Mouse (Mus musculus) ZHBTc4 (cell line): ENCODE results near the gene Lrtm2.

Experiments used
- DNase-seq: peaks from one replicate; pipeline ENCODE4 v3.0.0-alpha.2; 2011; ENCODE audit warnings: low read depth, low spot score

Gene Lrtm2

DNA sequence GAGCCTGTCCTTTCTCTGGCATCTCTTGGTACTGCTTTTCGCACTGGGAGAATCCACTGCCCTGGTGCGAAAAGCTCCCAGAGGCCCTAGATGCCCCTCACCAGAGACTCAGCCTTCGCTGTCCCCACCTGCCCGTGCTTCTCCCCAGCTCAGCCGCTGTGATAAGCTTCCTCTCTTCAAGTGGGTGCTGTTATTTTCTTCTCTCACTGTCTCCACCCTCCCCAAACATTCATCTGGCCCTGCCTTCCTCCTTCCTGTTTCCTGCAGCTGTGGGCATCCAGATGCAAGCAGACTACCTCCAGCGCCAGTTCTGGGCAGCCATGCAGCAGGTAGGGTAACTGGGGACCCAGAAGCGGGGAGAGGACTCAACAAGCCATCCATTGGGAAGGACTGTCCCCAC lies 5.6 kb upstream of the Lrtm2 start:
- no peak for DNase-seq

DNA sequence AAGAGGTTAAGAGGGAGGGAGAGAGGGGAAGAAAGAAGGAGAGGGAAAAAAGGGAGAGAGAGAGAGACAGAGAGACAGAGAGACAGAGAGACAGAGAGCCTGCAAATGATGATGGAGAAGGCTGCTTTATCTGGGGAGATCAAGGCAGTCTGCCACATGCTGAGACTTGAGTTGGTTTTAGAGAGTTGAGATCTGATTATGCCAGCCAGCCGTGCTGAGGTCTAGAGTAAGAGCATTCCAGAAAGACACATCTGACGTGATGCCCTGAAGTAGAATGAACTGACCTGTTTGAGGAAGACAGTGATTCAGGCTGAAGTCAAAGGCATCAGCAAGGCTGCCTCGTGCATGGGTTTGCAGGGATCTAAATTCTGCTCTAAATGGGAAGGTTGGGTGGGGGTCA lies 3.3 kb upstream of the Lrtm2 start:
- DNase-seq: no peak

DNA sequence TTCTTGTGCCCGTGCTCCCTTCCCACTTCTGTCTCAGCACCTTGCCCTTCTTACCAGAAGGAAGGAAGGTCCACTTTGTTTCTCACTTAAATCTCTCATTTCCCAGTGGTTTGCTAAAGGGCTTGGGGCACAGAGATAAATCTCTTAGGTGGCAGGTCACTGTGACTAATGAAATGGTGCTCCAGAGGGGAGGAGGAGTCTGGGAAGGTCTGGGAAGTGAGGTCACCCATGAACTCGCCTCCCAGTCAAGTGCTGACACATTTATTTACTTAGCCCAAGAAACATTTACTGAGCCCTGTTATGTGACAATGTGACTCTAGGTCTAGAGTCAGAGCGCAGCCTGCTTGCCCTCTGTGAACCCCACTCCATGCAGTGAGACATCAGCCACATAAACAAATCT lies 2.6 kb upstream of the Lrtm2 start:
- DNase-seq: no peak

DNA sequence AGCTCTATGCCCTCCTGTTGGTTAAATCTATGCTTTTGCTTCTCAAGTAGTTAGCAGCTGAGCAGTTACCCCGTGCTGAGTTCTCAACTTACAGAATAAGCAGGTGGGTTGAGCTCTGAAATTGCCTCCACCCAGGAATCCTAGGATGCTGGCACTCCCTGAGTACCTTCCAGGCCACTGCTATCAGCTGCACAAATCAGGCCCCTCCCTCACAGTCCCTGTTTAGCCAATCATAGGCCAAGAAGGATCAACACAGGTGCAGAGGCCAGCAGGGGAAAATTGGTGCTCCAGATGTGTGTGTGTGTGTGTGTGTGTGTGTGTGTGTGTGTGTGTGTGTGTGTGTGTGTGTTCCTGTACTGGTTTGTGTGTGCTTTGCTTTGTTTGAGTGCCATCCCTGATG lies 1.5 kb upstream of the Lrtm2 start:
- peak; percentile 78 for DNase-seq

DNA sequence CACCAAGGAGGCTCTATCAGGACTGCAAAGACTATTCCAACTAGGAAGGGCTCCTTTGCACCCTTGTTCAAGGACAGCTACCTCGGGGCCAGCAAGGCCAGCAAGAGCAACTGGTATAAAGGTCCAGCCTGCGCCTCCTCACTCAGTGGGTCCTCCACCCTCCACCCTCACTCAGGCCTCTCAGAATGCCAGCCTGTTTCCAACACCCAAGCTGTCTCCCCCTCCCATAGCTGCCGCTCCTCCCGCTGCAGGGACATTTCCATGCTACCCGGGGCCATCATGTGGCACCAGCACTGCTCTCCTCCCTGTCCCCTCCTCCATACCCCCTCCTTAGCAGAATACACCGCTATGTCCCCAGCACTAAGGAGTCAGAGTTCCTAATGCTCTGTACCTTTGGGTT lies 630 bp downstream of the Lrtm2 start:
- no peak for DNase-seq

DNA sequence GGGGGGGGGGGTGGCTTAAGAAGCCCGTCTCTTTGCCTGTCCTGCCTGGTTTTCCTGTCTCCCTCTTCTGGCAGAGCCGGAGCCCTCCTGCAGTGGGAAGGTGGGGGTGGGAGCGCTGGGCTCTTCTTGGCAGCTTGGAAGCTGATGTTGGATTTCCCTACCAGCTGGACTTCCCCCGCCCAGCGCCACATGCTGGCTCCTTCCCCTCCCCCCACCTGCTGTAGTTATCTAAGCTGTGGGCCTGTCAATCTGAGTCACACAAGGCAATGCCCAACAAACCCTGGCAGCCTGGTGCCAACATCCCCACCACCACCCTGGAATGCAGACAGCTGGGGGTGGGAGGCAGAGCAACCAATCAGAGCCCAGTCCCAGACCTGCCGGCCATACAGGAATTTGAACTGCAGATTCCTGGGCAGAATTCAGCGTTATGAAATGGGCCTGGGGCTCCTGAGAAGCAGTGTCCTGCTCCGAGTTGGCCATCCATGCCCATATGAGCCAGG lies 1.3 kb downstream of the Lrtm2 start:
- peak; percentile 23 for DNase-seq

DNA sequence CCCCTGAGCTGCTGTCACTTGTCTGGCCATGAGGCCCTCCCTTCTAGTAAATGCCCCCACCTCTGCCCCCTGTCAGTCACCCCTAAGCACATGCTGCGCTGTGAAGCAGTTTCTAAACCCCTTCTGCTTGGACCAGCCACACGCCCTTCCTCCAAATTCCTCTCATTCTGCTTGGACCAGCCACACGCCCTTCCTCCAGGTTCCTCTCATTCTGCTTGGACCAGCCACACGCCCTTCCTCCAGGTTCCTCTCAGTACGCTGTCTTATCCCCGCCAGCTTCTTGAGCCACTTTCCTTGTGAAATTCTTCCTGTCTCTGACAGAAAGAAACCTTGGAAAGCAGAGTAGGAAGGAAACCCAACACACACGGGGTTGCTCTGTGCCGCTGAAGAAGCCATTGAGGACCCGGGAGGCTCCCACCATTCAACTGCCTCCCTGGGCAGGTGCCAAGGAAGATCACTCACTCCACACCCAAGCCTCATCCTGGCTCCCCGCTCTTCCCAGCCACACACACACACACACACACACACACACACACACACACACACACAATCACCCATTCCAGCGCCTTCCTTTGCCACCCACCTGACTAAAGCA lies 1.9 kb downstream of the Lrtm2 start:
- peak; percentile 52 for DNase-seq

DNA sequence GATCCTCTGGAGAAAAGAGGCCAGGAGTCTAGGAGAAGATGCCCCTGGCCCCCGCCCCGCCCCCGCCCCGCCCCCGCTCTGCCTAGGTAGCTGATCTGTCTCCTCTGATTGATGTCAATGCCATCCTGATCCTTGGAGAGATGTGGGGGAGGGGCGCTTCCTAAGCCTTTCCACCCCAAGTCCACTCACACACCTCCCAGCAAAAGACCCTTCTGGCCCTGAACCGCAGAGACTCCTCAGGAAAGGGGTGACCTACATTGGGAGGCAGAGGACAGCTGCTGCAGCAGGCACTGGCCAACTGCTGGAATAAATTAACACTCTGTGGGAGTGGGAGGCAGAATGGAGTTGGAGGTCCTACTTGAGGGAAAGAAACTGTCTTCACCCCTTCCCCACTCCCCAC lies 4.0 kb downstream of the Lrtm2 start:
- DNase-seq: no peak

DNA sequence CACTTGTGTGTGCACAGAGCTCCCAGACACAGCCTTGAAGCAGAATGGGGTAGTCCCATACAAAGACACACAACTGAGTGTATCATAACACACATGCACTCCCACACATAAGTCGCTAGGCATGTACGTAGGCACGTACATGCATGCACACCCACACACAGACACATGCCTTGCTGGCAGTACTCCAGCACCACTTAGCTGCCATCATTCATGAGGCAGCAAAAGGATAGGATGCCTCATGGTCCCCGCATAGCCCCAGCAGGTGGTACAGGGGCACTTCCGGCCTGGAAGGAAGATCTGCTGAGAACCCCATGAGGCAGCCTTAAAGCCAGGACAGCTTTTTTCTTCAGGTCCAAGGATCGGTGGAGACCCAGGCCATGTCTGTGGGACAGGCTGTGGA lies 4.6 kb downstream of the Lrtm2 start:
- DNase-seq: no peak

DNA sequence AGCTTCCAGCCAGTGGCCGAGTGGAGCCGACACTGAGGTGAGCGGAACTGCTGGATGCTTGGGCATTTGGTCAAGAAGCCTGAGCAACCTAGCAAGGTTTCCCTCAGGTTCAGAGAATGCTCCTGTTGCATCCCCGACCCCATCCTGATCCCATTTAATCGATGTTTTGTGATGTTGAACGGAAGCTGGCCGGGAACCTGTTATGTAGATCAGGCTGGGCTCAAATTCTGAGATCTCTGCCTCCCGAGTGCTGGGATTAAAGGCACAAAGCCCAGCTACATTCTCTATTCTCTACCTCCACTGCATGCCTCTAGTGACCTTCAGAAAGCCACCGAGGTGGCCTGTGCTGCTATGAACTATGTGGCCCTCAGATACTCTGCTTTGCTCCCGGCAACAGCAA lies 5.8 kb downstream of the Lrtm2 start:
- peak; percentile 92 for DNase-seq

DNA sequence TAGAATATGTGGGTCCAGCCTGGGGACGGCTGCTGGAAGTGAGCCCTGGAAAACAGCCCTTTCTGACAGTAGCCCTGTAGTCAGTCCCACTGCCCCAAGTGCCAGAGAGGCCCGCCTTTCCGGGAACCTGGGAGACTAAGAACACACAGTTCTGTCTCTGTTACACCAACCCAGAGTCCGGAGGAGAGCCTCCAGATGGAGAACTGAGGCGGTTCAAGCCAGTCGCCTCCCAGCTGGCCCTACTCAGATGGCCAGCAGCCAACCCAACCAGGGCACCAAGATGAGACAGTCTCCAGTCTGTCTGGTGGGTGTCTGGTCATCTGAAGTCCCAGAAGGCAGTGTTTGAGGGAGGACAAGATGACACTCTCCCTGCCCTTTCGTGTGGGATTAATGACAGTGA lies 8.8 kb downstream of the Lrtm2 start:
- DNase-seq: no peak

DNA sequence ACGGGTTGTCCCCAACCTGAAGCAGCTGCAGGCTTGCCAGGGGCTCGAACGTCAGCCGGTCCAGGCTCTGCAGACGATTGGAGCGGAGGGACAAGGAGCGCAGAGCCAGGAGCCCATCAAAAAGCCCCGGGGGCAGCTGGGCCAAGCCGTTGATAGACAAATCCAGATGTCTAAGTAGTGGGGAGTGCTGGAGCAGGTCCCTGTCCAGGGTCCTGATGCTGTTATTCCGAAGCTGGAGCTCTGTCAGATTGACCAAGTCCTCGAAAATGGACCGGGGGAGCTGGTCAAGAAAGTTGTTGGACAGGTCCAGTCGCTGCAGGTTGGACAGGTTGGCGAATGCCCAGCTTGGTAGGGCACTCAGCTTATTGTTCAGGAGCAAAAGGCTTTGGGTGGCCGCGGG lies 10.1 kb downstream of the Lrtm2 start:
- peak; percentile 76 for DNase-seq

DNA sequence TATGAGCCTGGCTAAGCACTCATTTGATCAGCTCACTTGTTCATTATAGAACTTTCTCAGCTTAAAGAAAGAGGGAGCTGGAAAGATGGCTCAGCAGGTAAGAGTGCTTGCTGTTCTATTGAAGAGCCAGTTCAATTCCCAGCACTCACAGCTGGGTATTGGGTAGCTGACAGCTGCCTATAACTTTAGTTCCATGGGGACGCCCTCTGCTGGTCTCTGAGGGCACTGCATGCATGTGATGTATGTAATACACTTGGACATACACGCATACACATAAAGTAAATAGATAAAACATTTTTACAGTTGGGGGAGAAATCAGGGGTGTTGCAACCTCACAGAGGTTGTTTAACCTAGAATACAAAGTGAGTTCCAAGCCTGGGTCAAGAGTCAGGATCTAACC lies 11.2 kb downstream of the Lrtm2 start:
- peak; percentile 80 for DNase-seq

DNA sequence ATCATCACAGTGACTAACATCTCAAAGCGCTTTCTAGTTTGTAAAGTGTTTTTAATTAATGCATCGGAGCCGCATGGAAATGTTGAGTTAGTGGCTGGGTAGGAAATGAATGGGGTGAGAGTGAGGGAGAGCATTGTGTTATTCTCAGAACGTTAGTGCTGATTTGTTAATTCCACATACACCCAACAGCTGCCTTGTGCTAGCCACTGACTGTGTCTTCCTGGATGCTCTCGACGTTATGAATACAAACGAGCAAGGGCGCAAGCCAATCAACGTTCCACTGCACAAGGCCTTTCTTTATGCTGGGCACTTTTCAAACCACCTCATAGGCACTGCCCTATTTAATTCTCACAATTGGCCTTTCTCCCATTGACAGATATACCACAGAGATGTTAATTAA lies 11.8 kb downstream of the Lrtm2 start:
- DNase-seq: no peak

DNA sequence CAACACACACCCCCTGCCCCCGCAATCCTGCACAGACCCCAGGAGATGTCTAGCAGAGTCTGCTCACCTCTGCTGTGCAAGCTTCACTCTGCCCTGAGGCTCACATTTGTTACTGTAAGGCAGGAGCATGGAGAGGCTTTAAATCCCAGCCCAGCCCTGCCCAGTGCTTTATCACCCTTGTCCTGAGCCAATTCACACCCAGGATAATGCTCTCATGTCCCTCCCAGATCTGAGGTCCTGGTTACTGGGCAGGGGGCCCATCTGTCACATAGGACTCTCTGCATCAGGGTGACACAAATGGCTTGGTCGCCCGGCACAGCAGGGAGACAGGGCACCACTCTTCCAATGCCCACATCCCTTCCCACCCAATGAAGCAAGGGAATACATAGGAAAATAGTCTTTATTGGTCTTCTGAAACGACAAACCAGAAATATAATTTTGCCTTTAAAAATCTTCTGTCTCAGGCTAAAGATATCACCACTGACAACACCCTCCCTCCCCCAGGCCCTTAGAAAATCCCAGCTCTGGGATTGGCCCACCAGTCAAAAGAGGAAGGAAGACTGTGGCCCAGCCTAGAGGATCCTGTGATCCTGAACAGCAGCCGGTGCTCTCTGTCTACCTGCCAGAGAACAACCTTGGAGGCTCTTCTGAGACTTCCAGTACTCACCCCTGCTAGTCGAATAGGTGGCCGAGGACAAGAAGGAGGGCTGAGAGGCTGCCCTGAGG lies 15.7 kb downstream of the Lrtm2 start:
- no peak for DNase-seq

DNA sequence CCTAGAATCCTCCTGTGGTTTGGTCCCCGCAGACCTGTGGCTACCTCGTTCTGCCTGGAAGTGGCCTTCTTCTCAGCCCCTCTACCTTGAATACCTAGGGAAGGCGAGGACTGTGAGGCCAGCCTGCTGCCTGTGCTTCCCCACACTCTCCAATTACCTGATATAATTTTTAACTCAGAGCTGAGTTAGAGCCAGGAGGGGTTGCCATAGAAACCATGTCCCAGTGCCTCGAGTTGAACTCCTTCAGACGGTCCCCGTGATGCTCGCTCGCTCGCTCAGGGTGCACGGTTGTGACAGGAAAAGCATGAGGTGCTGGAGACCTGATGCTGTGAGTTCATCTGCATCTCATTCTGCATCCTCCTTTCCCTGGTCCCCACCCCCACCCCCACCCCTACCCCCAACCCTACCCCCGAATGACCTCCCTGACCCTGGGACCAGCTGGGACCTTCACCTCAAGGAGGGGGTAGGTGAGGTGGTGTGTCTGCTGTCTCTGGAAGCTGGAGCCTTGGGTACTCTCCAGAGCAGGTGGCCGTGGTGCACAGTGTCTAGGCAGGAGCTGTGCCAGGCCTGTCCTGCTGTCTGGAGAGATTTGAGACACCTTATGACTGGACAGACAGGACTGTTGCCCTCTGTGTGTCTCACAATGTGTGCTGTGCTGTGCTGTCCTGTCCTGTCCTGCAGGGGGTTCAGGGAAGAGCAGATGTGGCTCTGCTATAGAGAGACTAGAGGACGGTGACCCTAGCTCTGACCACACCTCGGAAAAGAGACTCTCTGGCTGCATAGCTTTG lies 16.8 kb downstream of the Lrtm2 start:
- no peak for DNase-seq

DNA sequence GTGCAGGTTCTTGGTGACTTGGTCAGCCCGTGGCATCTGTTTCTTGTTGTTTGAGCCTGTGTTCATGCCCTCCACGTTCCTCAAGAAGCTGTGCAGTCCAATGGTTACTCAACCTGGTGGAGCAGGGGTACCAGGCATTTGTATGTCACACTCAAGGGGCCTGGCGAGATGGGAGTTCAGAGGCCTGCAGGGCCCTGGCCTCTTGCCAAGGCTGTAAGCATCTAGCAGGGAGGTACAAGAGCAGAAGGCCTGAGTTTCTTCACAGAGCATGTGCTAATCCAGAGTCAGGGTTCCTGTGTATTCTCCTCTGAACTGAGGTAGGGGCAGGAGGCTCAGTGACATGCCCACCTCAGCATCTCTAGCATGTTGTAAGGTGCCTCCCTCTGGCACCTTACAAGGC lies 17.5 kb downstream of the Lrtm2 start:
- DNase-seq: no peak

DNA sequence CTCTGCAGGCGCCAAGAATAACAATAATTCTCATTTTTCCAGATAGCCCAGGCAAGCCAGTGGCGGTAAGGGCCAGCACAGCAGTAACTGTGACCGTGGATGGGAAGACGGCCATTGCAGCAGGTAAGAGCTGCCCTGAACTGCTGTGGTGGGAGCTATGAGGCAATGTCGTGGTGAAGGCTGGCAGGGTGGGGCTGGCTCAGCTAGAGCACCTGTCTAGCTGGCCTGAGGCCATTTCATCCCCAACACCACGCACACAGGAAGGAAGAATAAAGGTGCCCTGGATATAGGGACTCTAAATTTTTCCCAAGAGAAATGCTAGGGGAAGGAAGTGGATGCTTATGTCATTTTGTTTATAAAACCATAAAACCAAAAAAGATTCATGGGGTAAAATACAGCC lies 18.2 kb downstream of the Lrtm2 start:
- DNase-seq: no peak

DNA sequence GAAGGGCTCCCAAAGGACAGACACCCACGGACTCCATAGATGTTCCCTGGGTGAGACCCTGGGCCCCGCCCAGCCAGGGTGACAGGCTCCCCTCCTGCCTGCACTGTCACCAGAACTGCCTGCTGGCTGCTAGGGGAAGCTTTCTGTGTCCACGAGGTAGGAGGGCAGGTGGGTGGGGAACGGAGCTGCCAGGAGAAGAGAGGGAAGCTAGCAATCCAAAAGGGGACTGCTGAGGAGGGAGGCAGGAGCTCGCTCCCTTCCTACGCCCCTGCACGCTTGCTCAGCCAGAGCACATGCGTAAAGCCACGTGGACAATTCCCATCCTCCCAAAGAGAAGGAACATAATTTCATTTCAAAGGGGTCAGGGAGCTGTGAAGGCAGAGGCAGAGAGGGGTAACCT lies 20.4 kb downstream of the Lrtm2 start:
- no peak for DNase-seq

DNA sequence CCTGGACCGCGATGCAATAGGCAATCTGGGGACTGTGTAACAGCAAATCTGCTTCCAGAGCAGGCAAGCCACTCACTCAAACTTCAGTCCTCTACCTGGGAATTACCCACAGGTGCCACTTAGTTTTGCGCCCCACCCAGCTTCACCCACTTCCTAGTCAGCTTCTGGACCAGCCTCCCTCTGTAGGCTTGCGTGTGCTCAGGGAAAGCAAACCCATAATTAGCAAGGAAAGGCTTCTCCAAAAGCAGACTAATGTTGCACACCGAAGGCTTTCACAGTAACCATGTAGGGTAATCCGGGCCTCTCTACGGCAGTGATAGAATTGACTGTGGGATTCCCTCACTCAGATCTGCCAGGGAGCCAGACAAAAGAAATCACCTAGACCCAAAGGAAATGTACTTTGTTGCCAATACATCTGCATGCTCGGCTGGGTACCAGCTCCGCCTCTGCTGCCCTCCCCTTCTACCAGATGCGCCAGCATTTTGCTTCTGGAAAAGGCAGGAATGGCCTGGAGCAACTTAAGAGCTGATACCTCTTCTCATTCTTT lies 22.6 kb downstream of the Lrtm2 start:
- no peak for DNase-seq

DNA sequence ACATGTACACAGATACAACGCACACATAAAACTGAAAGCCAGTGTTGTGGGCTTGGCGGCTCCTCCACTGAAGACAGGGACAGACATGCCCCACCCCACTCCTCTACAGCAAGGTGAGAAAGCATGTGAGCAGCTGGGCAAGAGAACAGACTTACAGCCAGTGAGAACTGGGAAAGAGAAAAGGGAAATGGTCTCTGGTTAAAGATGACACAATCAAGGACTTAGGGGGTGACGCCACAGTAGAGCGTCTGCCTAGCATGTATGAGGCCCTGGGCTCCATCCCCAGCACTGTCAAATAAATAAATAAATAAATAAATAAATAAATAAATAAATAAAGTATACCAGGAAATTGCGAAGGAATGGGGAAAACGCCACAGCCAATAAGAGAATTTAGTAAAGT lies 27.2 kb downstream of the Lrtm2 start:
- DNase-seq: no peak

DNA sequence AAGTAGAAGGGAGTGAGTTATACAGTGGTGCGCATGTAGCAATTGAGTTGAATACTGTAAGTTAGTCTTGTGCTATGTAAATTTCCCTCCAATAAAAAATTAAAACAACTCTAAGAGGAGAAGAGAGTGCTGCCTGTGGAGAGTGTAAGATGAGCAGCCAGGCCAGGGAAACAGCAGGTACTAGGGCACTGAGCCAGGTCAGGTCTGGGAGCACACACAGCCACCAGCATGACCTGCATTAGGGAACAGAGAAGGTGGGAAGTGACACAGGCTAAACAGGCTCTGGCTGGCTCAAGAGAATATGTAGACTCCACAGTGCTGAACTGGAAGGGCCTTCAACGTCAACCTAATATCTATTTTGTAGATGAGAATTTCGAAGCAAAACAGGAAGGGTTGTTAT lies 29.3 kb downstream of the Lrtm2 start:
- no peak for DNase-seq

DNA sequence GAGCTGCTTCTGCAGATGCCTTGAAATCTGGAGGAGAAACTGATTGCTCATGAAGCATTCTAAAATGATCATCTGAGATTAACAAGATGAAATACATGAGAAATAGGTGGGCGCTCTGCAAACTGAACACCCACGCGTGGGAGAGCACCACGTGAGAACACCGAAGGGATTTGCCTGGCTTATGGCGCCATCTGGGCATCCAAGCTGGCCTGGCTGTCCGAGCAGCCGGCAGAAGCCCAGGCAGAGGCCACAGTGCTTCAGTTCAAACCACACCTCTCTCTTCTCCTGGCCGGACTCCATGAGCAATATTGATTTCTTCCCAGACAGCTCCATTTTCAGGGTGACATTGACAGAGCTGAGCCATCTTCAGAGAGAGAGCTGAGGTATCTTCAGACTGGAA lies 49.8 kb downstream of the Lrtm2 start:
- no peak for DNase-seq
